Mouse (Mus musculus): Measurements from ENCODE around the gene Dus1l. TPM values are rescaled to one million over a fixed set of nuclear protein-coding genes. Genes with fewer than 3 reads are reported as not detected.
"Not testable (repeated sequence)": the region's sequence is repeated elsewhere in the genome, so short reads cannot be mapped to it uniquely, and the experiment has no call there.

Dus1l gene
- total and polyA plus RNA-seq, 2 experiments from 2014 or later: 38.4 to 46.4 TPM

- Histone ChIP-seq H3K4me2 (ENCODE audit: low read depth, low read length, poor library complexity, severe bottlenecking) (no peak overlapping the region), H3K36me3 (ENCODE audit: insufficient read depth, low read length) (peaks cover under 1% of the 10 kb centered on the region; the same call in 1 of the 2 replicates), H3K27ac (ENCODE audit: low read depth, low read length) (no peak overlapping the region), H3K9ac (replicated peaks; ENCODE audit: low read length, poor library complexity, severe bottlenecking) (no peak overlapping the region), H3K4me3 (ENCODE audit: low read depth, low read length) (no peak overlapping the region), H3K27me3 (ENCODE audit: insufficient read depth, low read length) (no peaks in the 10 kb centered on the region), H3K9me3 (ENCODE audit: low read length) (no peaks in the 10 kb centered on the region), H3K4me1 (ENCODE audit: insufficient read depth, low read length) (peaks cover 7% of the 10 kb centered on the region)
- WGBS: 83% methylated on average over 6 of the region's 6 CpGs
- no peak for TF ChIP-seq CTCF (IDR thresholded peaks at IDR 0.05)
- no peak for DNase-seq (ENCODE audit: low spot score)
- no peak for ATAC-seq (ENCODE audit: low FRiP score)
Observed at GRCm38 (mm10) chr11:120799316-120799890, 3.2 kb upstream of the Dus1l start.

- Histone ChIP-seq H3K27ac (ENCODE audit: low read depth, low read length) (no peak overlapping the region), H3K9ac (replicated peaks; ENCODE audit: low read length, poor library complexity, severe bottlenecking) (no peak overlapping the region), H3K27me3 (ENCODE audit: insufficient read depth, low read length) (no peaks in the 10 kb centered on the region), H3K9me3 (ENCODE audit: low read length) (no peaks in the 10 kb centered on the region), H3K36me3 (ENCODE audit: insufficient read depth, low read length) (peaks cover 5% of the 10 kb centered on the region; the same call in 1 of the 2 replicates), H3K4me1 (ENCODE audit: insufficient read depth, low read length) (peaks cover 7% of the 10 kb centered on the region), H3K4me3 (ENCODE audit: low read depth, low read length) (no peak overlapping the region), H3K4me2 (ENCODE audit: low read depth, low read length, poor library complexity, severe bottlenecking) (no peak overlapping the region)
- ATAC-seq (ENCODE audit: low FRiP score) (no peak), DNase-seq (ENCODE audit: low spot score) (no peak)
- TF ChIP-seq CTCF (IDR thresholded peaks at IDR 0.05): no peak
- WGBS: 89% methylated on average over 3 of the region's 3 CpGs
Observed at GRCm38 (mm10) chr11:120798244-120798643, 2.0 kb upstream of the Dus1l start.

- ATAC-seq (ENCODE audit: low FRiP score): no peak; the same call in 1 of the 2 replicates
Observed at GRCm38 (mm10) chr11:120796614-120796946, 377 bp upstream of the Dus1l start.

DNA sequence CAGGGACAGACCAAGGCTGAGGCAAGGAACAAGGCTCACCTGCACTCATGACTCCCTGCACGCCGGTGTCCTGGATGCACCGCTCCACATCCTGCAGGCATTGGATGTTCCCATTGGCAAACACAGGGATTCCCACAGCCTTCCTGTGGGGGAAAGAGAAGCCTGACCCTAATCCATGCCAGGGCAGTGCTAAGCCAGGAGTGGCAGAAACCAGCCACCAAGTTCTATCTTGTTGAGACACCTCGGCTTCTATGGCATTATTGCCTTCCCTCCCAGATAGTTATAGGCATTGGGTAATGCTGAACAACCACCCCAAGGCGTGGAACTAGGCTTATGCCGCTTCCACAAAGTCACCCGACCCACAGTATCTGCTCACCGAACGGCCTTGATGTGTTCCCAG is 3.6 kb downstream of the Dus1l start:
- no peak overlapping the region for H3K4me2 ChIP-seq (ENCODE audit: low read depth, low read length, poor library complexity, severe bottlenecking)
- no peak for TF ChIP-seq CTCF (IDR thresholded peaks at IDR 0.05)
- no peaks in the 10 kb centered on the region for H3K27me3 ChIP-seq (ENCODE audit: insufficient read depth, low read length)
- DNase-seq (ENCODE audit: low spot score) (no peak), ATAC-seq (ENCODE audit: low FRiP score) (no peak)
- H3K4me3 ChIP-seq (ENCODE audit: low read depth, low read length): no peak overlapping the region
- H3K9me3 ChIP-seq (ENCODE audit: low read length): no peaks in the 10 kb centered on the region
- 93% methylated on average over 9 of the region's 9 CpGs for WGBS
- peaks cover 44% of the 10 kb centered on the region for H3K36me3 ChIP-seq (ENCODE audit: insufficient read depth, low read length)
- peaks cover 7% of the 10 kb centered on the region for H3K4me1 ChIP-seq (ENCODE audit: insufficient read depth, low read length)
- H3K27ac ChIP-seq (ENCODE audit: low read depth, low read length): no peak overlapping the region
- no peak overlapping the region for H3K9ac ChIP-seq (replicated peaks; ENCODE audit: low read length, poor library complexity, severe bottlenecking)

More at GRCm38 (mm10) chr11:120796614-120796946, 377 bp upstream of the Dus1l start:
- H3K4me1 ChIP-seq (ENCODE audit: insufficient read depth, low read length): peaks cover 7% of the 10 kb centered on the region
- no peak for TF ChIP-seq CTCF (IDR thresholded peaks at IDR 0.05)
- 17% methylated on average over 8 of the region's 8 CpGs for WGBS
- H3K27ac ChIP-seq (ENCODE audit: low read depth, low read length): peak overlapping the region; percentile 80
- H3K9me3 ChIP-seq (ENCODE audit: low read length): no peaks in the 10 kb centered on the region
- H3K9ac ChIP-seq (replicated peaks; ENCODE audit: low read length, poor library complexity, severe bottlenecking): peak overlapping the region; percentile 46
- no peak for DNase-seq (ENCODE audit: low spot score)
- H3K27me3 ChIP-seq (ENCODE audit: insufficient read depth, low read length): no peaks in the 10 kb centered on the region
- peaks cover 20% of the 10 kb centered on the region for H3K36me3 ChIP-seq (ENCODE audit: insufficient read depth, low read length)
- peak overlapping the region; percentile 98 for H3K4me3 ChIP-seq (ENCODE audit: low read depth, low read length)
- peak overlapping the region; percentile 96 for H3K4me2 ChIP-seq (ENCODE audit: low read depth, low read length, poor library complexity, severe bottlenecking)

DNA sequence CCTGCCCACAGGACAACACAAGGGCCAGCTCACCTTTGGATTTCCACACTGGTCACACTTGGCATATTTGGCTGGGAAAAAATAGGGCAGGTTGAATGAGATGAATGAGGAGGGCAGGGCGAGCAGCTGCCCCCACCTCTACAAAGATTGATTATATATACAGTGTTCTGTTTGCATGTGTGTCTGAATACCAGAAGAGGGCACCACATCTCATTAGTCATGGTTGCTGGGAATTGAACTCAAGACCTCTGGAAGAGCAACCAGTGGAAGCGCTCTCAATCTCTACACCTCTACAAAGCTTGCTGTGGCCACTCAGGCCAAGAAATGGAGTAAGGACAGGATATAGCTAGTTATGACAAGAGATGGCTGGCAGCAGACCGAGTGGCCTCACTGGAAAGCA is 6.4 kb downstream of the Dus1l start:
- Histone ChIP-seq H3K27ac (ENCODE audit: low read depth, low read length) (no peak overlapping the region), H3K4me3 (ENCODE audit: low read depth, low read length) (no peak overlapping the region), H3K36me3 (ENCODE audit: insufficient read depth, low read length) (peaks cover 57% of the 10 kb centered on the region), H3K27me3 (ENCODE audit: insufficient read depth, low read length) (no peaks in the 10 kb centered on the region), H3K4me1 (ENCODE audit: insufficient read depth, low read length) (peaks cover 7% of the 10 kb centered on the region; the same call in 1 of the 2 replicates), H3K9me3 (ENCODE audit: low read length) (no peaks in the 10 kb centered on the region), H3K4me2 (ENCODE audit: low read depth, low read length, poor library complexity, severe bottlenecking) (no peak overlapping the region), H3K9ac (replicated peaks; ENCODE audit: low read length, poor library complexity, severe bottlenecking) (no peak overlapping the region)
- DNase-seq (ENCODE audit: low spot score) (no peak), ATAC-seq (ENCODE audit: low FRiP score) (no peak)
- TF ChIP-seq CTCF (IDR thresholded peaks at IDR 0.05): peak; percentile 34; the same call in 1 of the 2 replicates
- 94% methylated on average over 3 of the region's 3 CpGs for WGBS

DNA sequence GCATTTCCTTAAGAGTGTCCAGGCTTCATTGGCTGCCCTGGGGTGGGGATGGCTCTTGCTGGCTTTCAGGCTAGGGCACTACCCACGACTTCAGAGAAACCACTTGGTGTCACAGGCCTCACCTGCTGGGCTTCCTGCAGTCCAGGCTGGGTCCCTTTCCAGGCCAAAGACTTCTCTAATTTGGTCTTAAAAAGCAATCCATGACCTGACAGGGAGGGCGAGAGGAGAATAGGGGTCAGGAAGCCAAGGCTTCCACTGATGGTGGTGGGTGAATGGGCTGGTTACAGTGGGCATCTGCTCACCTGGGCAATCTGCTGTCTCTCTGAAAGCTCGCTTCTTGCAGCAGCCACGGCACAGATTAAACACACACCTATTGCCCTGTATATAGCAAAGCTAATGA is 6.8 kb downstream of the Dus1l start:
- no peaks in the 10 kb centered on the region for H3K27me3 ChIP-seq (ENCODE audit: insufficient read depth, low read length)
- peaks cover 9% of the 10 kb centered on the region; the same call in 1 of the 2 replicates for H3K4me1 ChIP-seq (ENCODE audit: insufficient read depth, low read length)
- H3K9ac ChIP-seq (replicated peaks; ENCODE audit: low read length, poor library complexity, severe bottlenecking): no peak overlapping the region
- no peak overlapping the region for H3K27ac ChIP-seq (ENCODE audit: low read depth, low read length)
- no peak overlapping the region for H3K4me2 ChIP-seq (ENCODE audit: low read depth, low read length, poor library complexity, severe bottlenecking)
- no peak for TF ChIP-seq CTCF (IDR thresholded peaks at IDR 0.05)
- no peaks in the 10 kb centered on the region for H3K9me3 ChIP-seq (ENCODE audit: low read length)
- ATAC-seq (ENCODE audit: low FRiP score): no peak
- DNase-seq (ENCODE audit: low spot score): no peak
- H3K36me3 ChIP-seq (ENCODE audit: insufficient read depth, low read length): peaks cover 56% of the 10 kb centered on the region
- 90% methylated on average over 4 of the region's 4 CpGs for WGBS
- H3K4me3 ChIP-seq (ENCODE audit: low read depth, low read length): no peak overlapping the region

- not testable (repeated sequence) for ATAC-seq (ENCODE audit: low FRiP score)
Observed at GRCm38 (mm10) chr11:120788460-120788859, 7.7 kb downstream of the Dus1l start.

More at GRCm38 (mm10) chr11:120788460-120788859, 7.7 kb downstream of the Dus1l start:
- not testable (repeated sequence) for H3K4me2 ChIP-seq (ENCODE audit: low read depth, low read length, poor library complexity, severe bottlenecking); H3K9me3 ChIP-seq (ENCODE audit: low read length); H3K4me3 ChIP-seq (ENCODE audit: low read depth, low read length); H3K27me3 ChIP-seq (ENCODE audit: insufficient read depth, low read length); H3K9ac ChIP-seq (replicated peaks; ENCODE audit: low read length, poor library complexity, severe bottlenecking); H3K27ac ChIP-seq (ENCODE audit: low read depth, low read length); DNase-seq (ENCODE audit: low spot score); H3K4me1 ChIP-seq (ENCODE audit: insufficient read depth, low read length)
- H3K36me3 ChIP-seq (ENCODE audit: insufficient read depth, low read length): peaks cover 52% of the 10 kb centered on the region
- WGBS: 89% methylated on average over 9 of the region's 10 CpGs
